Mouse (Mus musculus): Measurements from ENCODE around the gene Gm5346. TPM values are rescaled to one million over a fixed set of nuclear protein-coding genes. Genes with fewer than 3 reads are reported as not detected.
"Not testable (repeated sequence)": the region's sequence is repeated elsewhere in the genome, so short reads cannot be mapped to it uniquely, and the experiment has no call there.

Gm5346 gene
- total RNA-seq (2021) (not detected), polyA plus RNA-seq (2012; rRNA removed) (not detected in 2 replicates)
- long read RNA-seq = 0 reads

DNA sequence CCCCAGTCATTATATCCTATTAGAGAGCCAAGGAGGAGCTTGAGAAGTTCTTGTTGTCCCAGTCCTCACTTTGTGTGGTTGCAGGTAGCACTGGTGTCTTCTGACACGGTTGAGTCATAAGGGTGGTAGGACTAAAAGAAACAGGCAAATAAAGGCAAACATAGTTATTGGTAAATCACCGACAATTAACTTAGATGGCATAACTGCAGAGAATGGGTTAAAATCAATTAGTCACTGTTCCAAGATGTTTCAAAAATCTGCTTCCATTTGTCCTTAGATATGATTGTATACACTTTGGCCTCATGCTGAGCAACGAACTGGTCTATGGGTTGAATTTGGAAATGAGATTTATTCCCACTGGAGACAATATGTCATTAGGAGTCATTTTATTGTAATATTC is at the start of gene Gm5346:
Gene Gm5346 (minus strand): TSS at position 101 of the 400 bp plus-strand sequence.
- Histone ChIP-seq H3K27me3 (ENCODE audit: control insufficient read depth, insufficient read depth, low read length) (no peaks in the 10 kb centered on the region), H3K9ac (ENCODE audit: low read depth, low read length) (no peak within 1 kb of the TSS), H3K4me1 (ENCODE audit: control insufficient read depth, insufficient read depth, low read length) (no peaks in the 10 kb centered on the region), H3K4me3 (no peak within 1 kb of the TSS), H3K27ac (no peak within 1 kb of the TSS), H3K79me2 (replicated peaks; ENCODE audit: control insufficient read depth, insufficient read depth, low read length) (no peaks in the 10 kb centered on the region), H3K36me3 (ENCODE audit: control insufficient read depth, insufficient read depth, low read length) (no peaks in the 10 kb centered on the region)
- DNase-seq = no peak
- TF ChIP-seq POLR2A (IDR thresholded peaks at IDR 0.05; ENCODE audit: insufficient read depth, low read depth, low read length) (no peak), CTCF (IDR thresholded peaks at IDR 0.05) (no peak), EP300 (IDR thresholded peaks at IDR 0.05; ENCODE audit: insufficient read depth, low read depth, low read length) (no peak)
- 76% methylated on average over 3 of the region's 3 CpGs for WGBS
- intact Hi-C loops (cut with DNase I) = no loop called here

DNA sequence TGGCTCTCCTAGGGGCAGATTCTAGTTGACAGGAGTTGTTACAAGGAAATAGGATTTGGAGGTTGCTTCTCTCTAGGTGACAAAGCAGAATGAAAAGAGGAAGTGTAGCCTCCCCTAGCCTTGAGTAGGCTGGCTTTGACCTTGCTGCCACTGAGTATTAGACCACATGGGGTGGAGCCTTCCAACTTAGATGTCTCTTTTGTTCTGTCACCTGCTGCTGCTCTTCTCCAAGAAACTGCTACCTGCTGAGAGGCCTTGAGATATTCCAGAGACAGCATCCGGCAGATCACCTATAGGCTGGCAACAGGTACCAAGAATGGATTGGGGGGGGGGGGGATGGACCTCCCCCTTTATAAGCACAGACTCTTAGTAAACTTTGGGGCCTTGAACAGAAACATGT is 11.0 kb downstream of the Gm5346 start:
- Histone ChIP-seq H3K4me1 (ENCODE audit: control insufficient read depth, insufficient read depth, low read length) (no peaks in the 10 kb centered on the region), H3K36me3 (ENCODE audit: control insufficient read depth, insufficient read depth, low read length) (no peaks in the 10 kb centered on the region), H3K79me2 (replicated peaks; ENCODE audit: control insufficient read depth, insufficient read depth, low read length) (no peaks in the 10 kb centered on the region), H3K27me3 (ENCODE audit: control insufficient read depth, insufficient read depth, low read length) (no peaks in the 10 kb centered on the region), H3K27ac (no peak overlapping the region), H3K4me3 (no peak overlapping the region), H3K9ac (ENCODE audit: low read depth, low read length) (no peak overlapping the region)
- intact Hi-C loops (cut with DNase I) = no loop called here
- 89% methylated on average over 1 of the region's 1 CpGs for WGBS
- no peak for DNase-seq
- no peak for TF ChIP-seq EP300 (IDR thresholded peaks at IDR 0.05; ENCODE audit: insufficient read depth, low read depth, low read length)
- no peak for TF ChIP-seq POLR2A (IDR thresholded peaks at IDR 0.05; ENCODE audit: insufficient read depth, low read depth, low read length)
- no peak for TF ChIP-seq CTCF (IDR thresholded peaks at IDR 0.05)

DNA sequence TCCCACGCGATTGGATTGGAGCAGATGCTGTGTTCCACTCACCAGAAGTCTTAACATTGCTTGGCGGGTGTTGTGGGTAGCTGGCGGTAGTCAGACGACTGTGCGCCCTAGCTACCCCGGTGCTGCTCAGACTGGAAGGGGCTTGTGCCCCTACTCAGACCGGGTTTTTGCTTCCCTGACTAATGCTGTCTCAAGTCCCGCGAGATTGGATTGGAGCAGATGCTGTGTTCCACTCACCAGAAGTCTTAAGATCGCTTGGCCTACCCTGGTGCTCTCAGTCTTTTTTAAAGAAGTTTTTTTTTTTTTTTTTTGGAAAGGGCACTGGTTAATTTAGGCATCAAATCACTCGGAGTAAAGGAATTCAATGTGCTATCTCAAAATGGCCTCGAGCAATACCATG is 23.4 kb downstream of the Gm5346 start:
- H3K27ac ChIP-seq; H3K79me2 ChIP-seq (replicated peaks; ENCODE audit: control insufficient read depth, insufficient read depth, low read length); DNase-seq; H3K4me1 ChIP-seq (ENCODE audit: control insufficient read depth, insufficient read depth, low read length); intact Hi-C loops (cut with DNase I); H3K4me3 ChIP-seq; H3K27me3 ChIP-seq (ENCODE audit: control insufficient read depth, insufficient read depth, low read length); H3K36me3 ChIP-seq (ENCODE audit: control insufficient read depth, insufficient read depth, low read length); H3K9ac ChIP-seq (ENCODE audit: low read depth, low read length): not testable (repeated sequence)
- WGBS = 69% methylated on average over 13 of the region's 13 CpGs

DNA sequence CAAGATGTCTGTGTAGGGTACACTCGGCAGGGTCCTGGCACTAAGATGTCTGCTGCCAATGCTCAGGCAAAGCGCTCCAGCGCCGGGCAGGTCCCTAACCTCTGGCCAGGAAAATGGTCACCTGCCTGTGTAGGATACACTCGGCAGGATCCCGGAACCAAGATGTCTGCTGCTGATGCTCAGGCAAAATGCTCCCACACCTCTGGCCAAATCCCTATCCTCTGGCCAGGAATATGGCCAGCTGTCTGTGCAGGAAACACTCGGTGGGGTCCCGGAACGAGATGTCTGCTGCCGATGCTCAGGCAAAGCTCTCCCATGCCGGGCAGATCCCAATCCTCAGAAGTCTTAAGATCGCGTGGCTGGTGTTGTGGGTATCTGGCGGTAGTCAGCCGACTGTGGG is 23.9 kb downstream of the Gm5346 start:
- 89% methylated on average over 15 of the region's 15 CpGs for WGBS
- H3K27ac ChIP-seq; H3K4me3 ChIP-seq; H3K9ac ChIP-seq (ENCODE audit: low read depth, low read length); DNase-seq; H3K79me2 ChIP-seq (replicated peaks; ENCODE audit: control insufficient read depth, insufficient read depth, low read length); H3K36me3 ChIP-seq (ENCODE audit: control insufficient read depth, insufficient read depth, low read length); H3K27me3 ChIP-seq (ENCODE audit: control insufficient read depth, insufficient read depth, low read length); H3K4me1 ChIP-seq (ENCODE audit: control insufficient read depth, insufficient read depth, low read length); intact Hi-C loops (cut with DNase I): not testable (repeated sequence)

DNA sequence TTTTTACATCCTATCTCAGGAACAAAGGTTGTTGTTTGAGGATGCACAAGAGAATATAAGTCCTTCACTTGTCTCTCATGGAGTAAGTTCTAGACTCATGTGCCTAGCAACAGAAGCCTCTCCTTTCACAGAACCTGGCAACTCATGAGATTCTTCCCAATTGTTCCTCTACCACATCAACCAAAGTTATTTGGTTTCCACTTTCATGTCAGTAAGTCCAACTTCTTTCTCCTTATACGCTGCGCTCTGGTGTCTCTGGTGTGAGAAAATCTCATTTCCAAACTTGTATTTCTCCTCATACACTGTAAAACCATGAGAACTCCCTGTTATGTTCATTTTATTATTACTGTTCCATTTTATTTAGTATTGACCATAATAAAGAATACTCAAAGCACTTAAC is 50.5 kb downstream of the Gm5346 start, which contains the start of gene Adam26a:
Gene Adam26a (minus strand): TSS at position 101 of the 400 bp plus-strand sequence.
- H3K27me3 ChIP-seq (ENCODE audit: control insufficient read depth, insufficient read depth, low read length); H3K4me1 ChIP-seq (ENCODE audit: control insufficient read depth, insufficient read depth, low read length); H3K79me2 ChIP-seq (replicated peaks; ENCODE audit: control insufficient read depth, insufficient read depth, low read length); H3K9ac ChIP-seq (ENCODE audit: low read depth, low read length); H3K36me3 ChIP-seq (ENCODE audit: control insufficient read depth, insufficient read depth, low read length); DNase-seq; H3K4me3 ChIP-seq; H3K27ac ChIP-seq: not testable (repeated sequence)
- WGBS = 82% methylated on average over 2 of the region's 2 CpGs
- intact Hi-C loops (cut with DNase I) = loop anchor here (10.0 kb wide), 1 partner anchor 62 kb away; no protein-coding TSS in a partner anchor

Other genes with a start within 250 kb of the Gm5346 start
- gene Adam26b, start 99.2 kb downstream of the Gm5346 start, total RNA-seq (2021) = not detected
- gene Adam26b, start 99.2 kb downstream of the Gm5346 start, polyA plus RNA-seq (2012; rRNA removed) = not detected in 2 replicates
- not detected for gene Adam26a, start 50.6 kb downstream of the Gm5346 start, total RNA-seq (2021)
- not detected in 2 replicates for gene Adam26a, start 50.6 kb downstream of the Gm5346 start, polyA plus RNA-seq (2012; rRNA removed)
- not detected for gene Adam34, start 82.8 kb upstream of the Gm5346 start, total RNA-seq (2021)
- gene Adam34, start 82.8 kb upstream of the Gm5346 start, polyA plus RNA-seq (2012; rRNA removed) = not detected in 2 replicates